Mouse (Mus musculus) c-Kit-positive CD71-positive TER-119-negative erythroid progenitor cells, embryonic 14.5 days (primary cell): ENCODE results near the gene Zfp422.
A peak's percentile ranks its signal among the peaks of the same experiment; 100 is the strongest.

Experiments
- DNase-seq: peaks from one replicate; pipeline ENCODE4 v3.0.0-alpha.2; 2013; ENCODE audit warnings: low read depth

The Zfp422 gene

DNA sequence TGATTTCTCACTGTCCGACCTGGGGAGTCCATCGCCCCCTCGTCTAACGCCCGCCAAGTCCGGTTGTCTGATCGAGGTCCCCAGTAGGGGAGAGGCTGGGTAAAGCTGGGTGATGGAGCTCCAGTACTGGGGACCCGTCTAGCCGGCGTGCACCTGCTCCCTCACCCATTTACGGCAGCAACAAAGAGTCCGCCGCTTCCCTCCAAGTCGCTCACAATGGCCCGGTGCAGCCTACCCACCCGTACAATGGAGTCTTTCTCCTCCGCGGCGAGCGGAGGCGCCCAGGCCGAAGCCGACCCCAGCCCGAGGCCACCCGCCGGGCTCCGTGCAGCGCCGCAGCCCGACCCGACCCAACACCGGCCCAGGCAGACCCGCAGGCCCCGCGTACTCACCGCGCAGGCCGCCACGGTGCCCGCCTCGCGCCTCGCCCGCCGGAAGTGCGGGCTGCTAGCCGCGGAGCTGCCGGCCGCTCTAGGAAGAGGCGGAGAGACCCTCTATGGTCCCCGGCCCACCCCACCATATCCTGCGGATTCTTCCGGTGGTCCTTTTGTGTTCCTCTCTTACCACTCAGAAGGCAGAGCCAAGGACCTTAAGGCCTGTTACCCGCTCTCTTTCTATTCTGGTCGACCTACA, at the start of gene Zfp422:
Zfp422 (minus strand) TSS at position 461 of the 633 bp plus-strand sequence.
- peak; percentile 24 for DNase-seq

GRCm38 (mm10) chr6:116677321-116677720, 48.5 kb upstream of the Zfp422 start:
- DNase-seq = no peak

GRCm38 (mm10) chr6:116676355-116676913, 47.6 kb upstream of the Zfp422 start:
- no peak for DNase-seq

DNA sequence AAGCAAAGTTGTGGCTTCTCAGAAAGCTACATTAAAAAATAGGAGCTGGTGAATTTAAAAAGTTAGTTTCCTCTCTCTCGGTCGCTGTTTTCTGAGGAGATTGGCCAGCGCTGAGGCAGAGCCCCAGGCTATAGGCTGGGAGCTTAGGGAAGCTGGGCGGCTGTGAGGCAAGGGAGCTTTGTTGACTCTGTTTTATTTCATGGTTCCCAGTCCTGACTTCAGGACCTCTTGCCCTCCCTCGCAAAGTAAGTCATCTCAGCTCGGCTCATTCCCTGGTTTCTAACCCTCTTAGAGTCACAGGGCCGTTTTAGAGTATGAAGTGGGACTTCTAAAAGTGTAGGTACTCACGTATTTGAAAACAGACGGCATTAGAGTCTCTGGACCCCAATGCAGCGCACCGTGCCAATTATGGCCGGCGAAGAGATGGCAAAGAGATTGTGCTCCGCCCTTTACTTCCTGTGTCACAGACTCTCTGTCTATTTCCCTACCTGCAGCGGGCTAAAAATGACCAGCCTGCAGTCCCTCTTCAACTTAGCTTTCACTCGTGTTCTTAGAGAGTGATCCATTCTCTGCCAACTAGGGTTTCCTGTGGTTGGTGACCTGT, 45.6 kb upstream of the Zfp422 start:
- DNase-seq = no peak

GRCm38 (mm10) chr6:116673471-116674282, 44.9 kb upstream of the Zfp422 start, which contains the start of gene Rassf4:
Rassf4 (minus strand) TSS chr6:116673952.
- DNase-seq = peak; percentile 50

- no peak for DNase-seq
These were observed 43.5 kb upstream of the Zfp422 start for GRCm38 (mm10) chr6:116672349-116672748.

GRCm38 (mm10) chr6:116671768-116672167, 43.0 kb upstream of the Zfp422 start:
- DNase-seq = no peak

DNA sequence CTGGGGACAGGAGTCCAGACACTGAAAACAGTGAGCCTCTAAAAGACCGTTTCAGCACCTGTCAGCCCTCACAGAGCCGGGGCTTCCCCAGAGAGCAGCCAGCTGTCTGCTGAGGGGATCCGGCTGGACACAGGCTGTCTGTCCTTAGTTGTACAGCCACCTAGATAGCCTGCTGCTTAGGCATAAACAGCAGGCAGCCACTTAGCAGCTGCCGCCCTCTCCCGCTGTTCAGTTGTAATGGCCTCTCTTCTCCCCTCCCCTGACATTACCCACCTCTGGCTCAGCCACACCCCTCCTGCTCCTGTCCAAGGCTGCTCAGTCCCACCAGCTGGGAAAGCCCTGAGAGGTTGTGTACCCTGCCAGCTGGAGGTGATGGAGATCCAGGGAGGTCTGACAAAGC, 42.2 kb upstream of the Zfp422 start:
- no peak for DNase-seq

GRCm38 (mm10) chr6:116670144-116670543, 41.3 kb upstream of the Zfp422 start:
- DNase-seq = no peak

GRCm38 (mm10) chr6:116668682-116669470, 40.1 kb upstream of the Zfp422 start:
- DNase-seq = no peak

GRCm38 (mm10) chr6:116667382-116667781, 38.6 kb upstream of the Zfp422 start:
- DNase-seq = no peak

DNA sequence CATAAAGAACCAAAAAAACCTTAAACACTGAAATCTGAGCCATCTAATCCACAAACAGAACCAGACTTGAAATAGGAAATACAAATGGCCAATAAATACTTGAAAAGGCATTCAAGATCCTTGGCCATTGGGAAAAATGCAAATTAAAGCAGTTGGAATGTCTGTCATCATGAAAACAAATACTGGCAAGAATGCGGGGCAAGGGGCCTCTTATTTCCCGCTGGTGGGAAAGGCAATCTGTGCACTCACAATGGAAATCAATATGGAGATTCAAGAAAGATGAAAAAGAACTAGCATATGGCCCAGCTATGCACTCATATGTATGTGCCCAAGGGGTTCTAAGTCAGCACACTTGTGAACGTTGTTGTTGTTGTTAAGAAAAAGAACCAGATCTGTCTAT, 38.1 kb upstream of the Zfp422 start:
- no peak for DNase-seq

GRCm38 (mm10) chr6:116666085-116666750, 37.4 kb upstream of the Zfp422 start:
- DNase-seq = no peak

GRCm38 (mm10) chr6:116664830-116665229, 36.0 kb upstream of the Zfp422 start:
- no peak for DNase-seq

DNA sequence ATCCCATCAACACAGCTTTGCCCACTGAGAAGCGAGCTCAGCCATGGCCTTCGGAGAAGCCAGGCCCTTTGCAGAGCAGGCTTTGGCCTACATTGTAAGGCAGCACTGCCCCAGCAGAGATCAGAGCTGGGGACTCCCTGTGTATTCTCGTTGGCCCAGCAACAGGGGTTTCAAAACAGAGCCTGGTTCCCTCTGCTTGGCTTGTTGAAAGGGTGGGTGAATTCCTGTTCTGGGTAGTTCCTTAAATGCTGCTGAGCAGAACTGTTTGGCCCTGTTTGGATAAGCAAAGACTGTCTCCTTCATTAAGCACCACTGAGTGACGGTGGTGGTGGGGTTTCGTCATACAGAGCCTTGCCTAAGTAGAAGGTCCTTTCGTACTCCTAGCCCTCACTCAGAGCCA, 35.2 kb upstream of the Zfp422 start:
- no peak for DNase-seq

- DNase-seq = no peak
These were observed 34.6 kb upstream of the Zfp422 start for GRCm38 (mm10) chr6:116663364-116663763.

DNA sequence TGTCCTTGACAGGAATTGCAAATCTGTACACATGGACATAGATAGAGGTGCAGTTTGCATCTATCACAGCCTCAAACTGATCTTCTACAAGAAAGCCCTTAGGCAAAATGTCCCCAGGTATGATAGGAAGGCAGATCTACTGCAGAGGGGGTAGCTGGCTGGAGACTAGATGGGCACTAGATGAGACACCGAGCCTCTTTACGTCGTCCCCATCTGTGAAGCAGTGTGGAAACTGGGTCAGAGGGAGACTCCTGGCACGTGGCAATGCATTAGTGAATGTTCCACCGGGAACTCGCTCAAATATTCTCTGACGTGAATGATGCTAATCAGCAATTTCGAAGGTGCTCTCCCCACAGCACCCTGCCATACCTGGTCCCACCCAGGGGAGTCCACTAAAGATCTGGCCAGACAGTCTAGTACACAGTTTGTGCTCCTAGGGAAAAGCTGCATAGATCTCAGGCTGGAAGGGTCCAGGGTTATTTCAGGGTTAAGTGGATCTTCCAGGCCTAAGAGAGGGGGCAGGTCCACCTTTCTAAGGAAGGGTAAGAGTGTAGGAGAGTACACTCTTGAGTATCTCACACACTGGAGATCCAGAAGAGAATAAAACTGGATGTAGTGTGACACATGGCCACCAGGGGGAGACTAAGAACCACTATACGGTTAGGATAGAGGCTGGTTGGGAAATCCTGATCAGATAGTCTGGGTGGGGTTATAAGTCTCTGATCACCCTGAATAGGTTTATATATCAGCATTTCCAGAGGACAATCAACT, 25.1 kb upstream of the Zfp422 start:
- DNase-seq = peak; percentile 50

DNA sequence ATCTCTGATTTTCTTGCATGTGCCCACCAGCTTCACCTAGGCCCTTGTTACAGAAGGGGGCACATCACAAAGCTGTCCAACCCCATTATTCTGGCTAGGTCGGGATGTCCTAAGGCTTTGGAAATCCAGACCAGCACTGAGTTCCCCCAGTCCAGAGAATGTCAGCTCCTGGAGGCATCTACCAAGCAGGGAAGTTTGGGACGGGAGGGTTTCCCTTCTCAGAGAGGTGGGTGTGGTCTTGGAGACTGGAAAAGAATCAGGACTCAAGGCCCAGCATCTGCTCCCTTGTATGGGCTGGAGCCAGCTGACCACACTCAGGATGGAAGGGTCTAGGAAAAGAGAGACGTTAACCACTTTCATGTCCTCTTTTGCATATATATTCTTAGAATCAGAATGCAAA, 24.4 kb upstream of the Zfp422 start:
- DNase-seq = no peak

- no peak for DNase-seq
These were observed 22.8 kb upstream of the Zfp422 start for GRCm38 (mm10) chr6:116651437-116652118.

DNA sequence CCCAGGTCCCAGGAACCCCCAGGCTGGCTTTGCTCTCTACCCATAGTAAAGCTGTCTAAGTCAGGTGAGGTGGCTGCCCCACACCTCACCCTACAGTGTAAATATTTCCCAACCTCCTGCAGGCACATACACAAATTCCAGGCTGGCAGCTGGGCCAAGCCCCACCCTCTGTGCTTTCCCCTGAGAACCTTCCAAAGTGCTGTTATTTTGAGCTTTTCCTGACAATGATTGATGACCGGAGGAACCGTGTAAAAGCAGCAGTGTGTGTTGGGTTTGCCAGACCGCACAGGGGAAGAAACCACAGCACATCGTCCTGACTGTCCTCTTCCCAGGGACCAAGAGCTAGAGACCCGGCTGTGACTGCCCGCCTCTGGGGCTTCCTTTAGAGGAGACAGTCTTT, 21.6 kb upstream of the Zfp422 start, which contains the start of gene Depp1:
Depp1 (plus strand) TSS at position 204 of the 400 bp plus-strand sequence.
- DNase-seq = no peak
